Mouse (Mus musculus): ENCODE data around the gene Slx4ip. TPM values are rescaled to one million over a fixed set of nuclear protein-coding genes. Genes with fewer than 3 reads are reported as not detected.

Gene Slx4ip
- polyA plus RNA-seq, 1 experiment from 2014 or later, result 4.5 TPM

GRCm38 (mm10) chr2:136952238-136952637 is 61.2 kb downstream of the Slx4ip start:
- H3K36me3 ChIP-seq, result no peaks in the 10 kb centered on the region
- no peak for ATAC-seq (replicated peaks; ENCODE audit: insufficient number of reproducible peaks, insufficient read depth, low FRiP score, low read depth)
- WGBS, result 30% methylated on average over 1 of the region's 1 CpGs
- H3K4me2 ChIP-seq, result no peak overlapping the region
- H3K4me3 ChIP-seq, result no peak overlapping the region
- H3K4me1 ChIP-seq (replicated peaks), result peaks cover 22% of the 10 kb centered on the region
- H3K9ac ChIP-seq, result no peak overlapping the region
- no peaks in the 10 kb centered on the region for H3K27me3 ChIP-seq
- no peaks in the 10 kb centered on the region for H3K9me3 ChIP-seq (replicated peaks)
- H3K27ac ChIP-seq, result no peak overlapping the region

- no peak for ATAC-seq (replicated peaks; ENCODE audit: insufficient number of reproducible peaks, insufficient read depth, low FRiP score, low read depth)
- WGBS, result 59% methylated on average over 9 of the region's 9 CpGs
- Histone ChIP-seq H3K4me3 (no peak overlapping the region), H3K27me3 (no peaks in the 10 kb centered on the region), H3K4me2 (no peak overlapping the region), H3K4me1 (replicated peaks) (peaks cover 13% of the 10 kb centered on the region), H3K36me3 (no peaks in the 10 kb centered on the region), H3K27ac (no peak overlapping the region), H3K9ac (no peak overlapping the region), H3K9me3 (replicated peaks) (no peaks in the 10 kb centered on the region)
Measured at GRCm38 (mm10) chr2:136955726-136956571, 64.9 kb downstream of the Slx4ip start.

GRCm38 (mm10) chr2:136958697-136959096 is 67.7 kb downstream of the Slx4ip start:
- H3K4me2 ChIP-seq, result no peak overlapping the region
- H3K9me3 ChIP-seq (replicated peaks), result no peaks in the 10 kb centered on the region
- no peak for ATAC-seq (replicated peaks; ENCODE audit: insufficient number of reproducible peaks, insufficient read depth, low FRiP score, low read depth)
- H3K36me3 ChIP-seq, result no peaks in the 10 kb centered on the region
- H3K9ac ChIP-seq, result no peak overlapping the region
- H3K27me3 ChIP-seq, result no peaks in the 10 kb centered on the region
- no peak overlapping the region for H3K27ac ChIP-seq
- 91% methylated on average over 3 of the region's 3 CpGs for WGBS
- H3K4me3 ChIP-seq, result no peak overlapping the region
- peaks cover 9% of the 10 kb centered on the region for H3K4me1 ChIP-seq (replicated peaks)

- Histone ChIP-seq H3K9me3 (replicated peaks) (no peaks in the 10 kb centered on the region), H3K36me3 (no peaks in the 10 kb centered on the region), H3K4me2 (no peak overlapping the region), H3K4me1 (replicated peaks) (no peaks in the 10 kb centered on the region), H3K27me3 (no peaks in the 10 kb centered on the region), H3K27ac (no peak overlapping the region), H3K9ac (no peak overlapping the region), H3K4me3 (no peak overlapping the region)
- ATAC-seq (replicated peaks; ENCODE audit: insufficient number of reproducible peaks, insufficient read depth, low FRiP score, low read depth), result no peak
- 75% methylated on average over 1 of the region's 1 CpGs for WGBS
Measured at GRCm38 (mm10) chr2:136975774-136976173, 84.8 kb downstream of the Slx4ip start.

GRCm38 (mm10) chr2:136979056-136979772 is 88.2 kb downstream of the Slx4ip start:
- no peak overlapping the region for H3K4me3 ChIP-seq
- no peak overlapping the region for H3K4me2 ChIP-seq
- no peak for ATAC-seq (replicated peaks; ENCODE audit: insufficient number of reproducible peaks, insufficient read depth, low FRiP score, low read depth)
- WGBS, result 78% methylated on average over 6 of the region's 6 CpGs
- H3K27me3 ChIP-seq, result no peaks in the 10 kb centered on the region
- no peak overlapping the region for H3K27ac ChIP-seq
- no peaks in the 10 kb centered on the region for H3K36me3 ChIP-seq
- H3K9ac ChIP-seq, result no peak overlapping the region
- H3K9me3 ChIP-seq (replicated peaks), result no peaks in the 10 kb centered on the region
- H3K4me1 ChIP-seq (replicated peaks), result 0 out of 2 replicates have a peak, but pooled peaks cover 3% of the 10 kb centered on the region

GRCm38 (mm10) chr2:136981062-136981879 is 90.3 kb downstream of the Slx4ip start:
- H3K9me3 ChIP-seq (replicated peaks), result no peaks in the 10 kb centered on the region
- no peaks in the 10 kb centered on the region for H3K27me3 ChIP-seq
- H3K27ac ChIP-seq, result no peak overlapping the region
- ATAC-seq (replicated peaks; ENCODE audit: insufficient number of reproducible peaks, insufficient read depth, low FRiP score, low read depth), result no peak
- H3K9ac ChIP-seq, result no peak overlapping the region
- H3K36me3 ChIP-seq, result no peaks in the 10 kb centered on the region
- 69% methylated on average over 10 of the region's 10 CpGs for WGBS
- H3K4me2 ChIP-seq, result no peak overlapping the region
- 0 out of 2 replicates have a peak, but pooled peaks cover 5% of the 10 kb centered on the region for H3K4me1 ChIP-seq (replicated peaks)
- H3K4me3 ChIP-seq, result no peak overlapping the region

GRCm38 (mm10) chr2:136983959-136984358 is 92.9 kb downstream of the Slx4ip start:
- Histone ChIP-seq H3K9ac (no peak overlapping the region), H3K4me1 (replicated peaks) (0 out of 2 replicates have a peak, but pooled peaks cover 5% of the 10 kb centered on the region), H3K27me3 (no peaks in the 10 kb centered on the region), H3K4me3 (no peak overlapping the region), H3K4me2 (no peak overlapping the region), H3K27ac (no peak overlapping the region), H3K9me3 (replicated peaks) (no peaks in the 10 kb centered on the region), H3K36me3 (no peaks in the 10 kb centered on the region)
- no peak for ATAC-seq (replicated peaks; ENCODE audit: insufficient number of reproducible peaks, insufficient read depth, low FRiP score, low read depth)
- 91% methylated on average over 2 of the region's 2 CpGs for WGBS

GRCm38 (mm10) chr2:136985998-136986730 is 95.1 kb downstream of the Slx4ip start:
- no peak overlapping the region for H3K27ac ChIP-seq
- H3K27me3 ChIP-seq, result no peaks in the 10 kb centered on the region
- 65% methylated on average over 6 of the region's 6 CpGs for WGBS
- no peak for ATAC-seq (replicated peaks; ENCODE audit: insufficient number of reproducible peaks, insufficient read depth, low FRiP score, low read depth)
- no peak overlapping the region for H3K4me2 ChIP-seq
- no peaks in the 10 kb centered on the region for H3K36me3 ChIP-seq
- no peak overlapping the region for H3K9ac ChIP-seq
- H3K4me3 ChIP-seq, result no peak overlapping the region
- 0 out of 2 replicates have a peak, but pooled peaks cover 5% of the 10 kb centered on the region for H3K4me1 ChIP-seq (replicated peaks)
- no peaks in the 10 kb centered on the region for H3K9me3 ChIP-seq (replicated peaks)

GRCm38 (mm10) chr2:136993116-136993515 is 102.1 kb downstream of the Slx4ip start:
- Histone ChIP-seq H3K9ac (no peak overlapping the region), H3K4me3 (no peak overlapping the region), H3K4me1 (replicated peaks) (peaks cover 7% of the 10 kb centered on the region; the same call in 1 of the 2 replicates), H3K4me2 (no peak overlapping the region), H3K27ac (no peak overlapping the region), H3K27me3 (no peaks in the 10 kb centered on the region), H3K36me3 (no peaks in the 10 kb centered on the region), H3K9me3 (replicated peaks) (no peaks in the 10 kb centered on the region)
- no peak for ATAC-seq (replicated peaks; ENCODE audit: insufficient number of reproducible peaks, insufficient read depth, low FRiP score, low read depth)
- 55% methylated on average over 3 of the region's 3 CpGs for WGBS

- no peak for ATAC-seq (replicated peaks; ENCODE audit: insufficient number of reproducible peaks, insufficient read depth, low FRiP score, low read depth)
- Histone ChIP-seq H3K4me1 (replicated peaks) (peaks cover 7% of the 10 kb centered on the region; the same call in 1 of the 2 replicates), H3K4me2 (no peak overlapping the region), H3K27ac (no peak overlapping the region), H3K9ac (no peak overlapping the region), H3K9me3 (replicated peaks) (no peaks in the 10 kb centered on the region), H3K4me3 (no peak overlapping the region), H3K27me3 (no peaks in the 10 kb centered on the region), H3K36me3 (no peaks in the 10 kb centered on the region)
Measured at GRCm38 (mm10) chr2:136997104-136997503, 106.1 kb downstream of the Slx4ip start.

All from heart, embryonic 15.5 days (tissue).